Mouse (Mus musculus): Measurements from ENCODE around the gene Mbd3l1. TPM values are rescaled to one million over a fixed set of nuclear protein-coding genes. Genes with fewer than 3 reads are reported as not detected.

Mbd3l1 gene
- total RNA-seq (2021) = not detected
- long read RNA-seq, experiment 1 = 0 reads
- long read RNA-seq, experiment 2 = 0 reads

GRCm38 (mm10) chr9:18478168-18478567 lies at the start of gene Mbd3l1, which contains the start of gene Zfp558:
TSS of gene Mbd3l1 (plus strand) at chr9:18478359.
TSS of gene Zfp558 (minus strand) at chr9:18478268.
- DNase-seq (ENCODE audit: low spot score in 2 of 2) = no peak

- no peak for DNase-seq (ENCODE audit: low spot score in 2 of 2)
These were observed 47.8 kb upstream of the Mbd3l1 start, which contains the start of gene Mbd3l2 for GRCm38 (mm10) chr9:18430354-18430753. TSS of gene Mbd3l2 (plus strand) at chr9:18430654.

- no peak for DNase-seq (ENCODE audit: low spot score in 2 of 2)
These were observed 46.5 kb upstream of the Mbd3l1 start for GRCm38 (mm10) chr9:18431687-18432086.

- no peak for DNase-seq (ENCODE audit: low spot score in 2 of 2)
These were observed 21.6 kb upstream of the Mbd3l1 start for GRCm38 (mm10) chr9:18456520-18456919.

- no peak for DNase-seq (ENCODE audit: low spot score in 2 of 2)
These were observed 10.8 kb upstream of the Mbd3l1 start for GRCm38 (mm10) chr9:18467350-18467749.

- no peak for DNase-seq (ENCODE audit: low spot score in 2 of 2)
These were observed 10.2 kb upstream of the Mbd3l1 start for GRCm38 (mm10) chr9:18468005-18468404.

GRCm38 (mm10) chr9:18473324-18474128 lies 4.6 kb upstream of the Mbd3l1 start:
- peak; percentile 27 to 69 for DNase-seq (ENCODE audit: low spot score in 2 of 2)

GRCm38 (mm10) chr9:18508098-18508497 lies 29.9 kb downstream of the Mbd3l1 start:
- DNase-seq (ENCODE audit: low spot score in 2 of 2) = no peak

Small RNAs within 50 kb of the gene (microRNA-seq; reads per million reads assigned to microRNA genes)
- not detected for gene Gm22854

Other genes with a start within 250 kb of the Mbd3l1 start
- 10 to 100 TPM; 44.0 to 51.0 TPM for gene Chordc1, start 186.2 kb upstream of the Mbd3l1 start, total RNA-seq (2021)
- 10 to 100 TPM in 1 of 2 experiments, 1 to 10 TPM in 1; 9.5 to 10.1 TPM for gene Naalad2, start 75.4 kb upstream of the Mbd3l1 start, total RNA-seq (2021)
- gene Ubtfl1, start 73.9 kb upstream of the Mbd3l1 start, total RNA-seq (2021) = not detected
- gene Mbd3l2, start 47.7 kb upstream of the Mbd3l1 start, total RNA-seq (2021) = not detected
- 1 to 10 TPM; 2.0 to 2.2 TPM for gene Zfp558, start 91 bp upstream of the Mbd3l1 start, total RNA-seq (2021)
- gene Muc16, start 196.2 kb downstream of the Mbd3l1 start, total RNA-seq (2021) = under 1 TPM; 0.02 to 0.16 TPM

All from gastrocnemius, postnatal 4 days (tissue).